Mouse (Mus musculus) thymus, postnatal 10 days (tissue): Measurements from ENCODE around the gene Golga5.

ENCODE experiments used
- DNase-seq, 2 experiments: peaks; one replicate each; pipeline ENCODE4 v3.0.0; 2021; ENCODE audit warnings: low spot score in 2 of 2

The Golga5 gene

GRCm38 (mm10) chr12:102511363-102511762, 42.4 kb downstream of the Golga5 start:
- no peak for DNase-seq

GRCm38 (mm10) chr12:102514151-102514550, 45.2 kb downstream of the Golga5 start:
- DNase-seq: no peak

GRCm38 (mm10) chr12:102514751-102515150, 45.8 kb downstream of the Golga5 start:
- DNase-seq: no peak

- no peak for DNase-seq
Observed at GRCm38 (mm10) chr12:102516151-102516550, 47.2 kb downstream of the Golga5 start.

- no peak for DNase-seq
Observed at GRCm38 (mm10) chr12:102517647-102518046, 48.7 kb downstream of the Golga5 start.

- DNase-seq: no peak
Observed at GRCm38 (mm10) chr12:102519929-102520720, 51.2 kb downstream of the Golga5 start.

- no peak for DNase-seq
Observed at GRCm38 (mm10) chr12:102521777-102522319, 52.9 kb downstream of the Golga5 start.

- no peak for DNase-seq
Observed at GRCm38 (mm10) chr12:102524216-102524615, 55.3 kb downstream of the Golga5 start.

- DNase-seq: no peak
Observed at GRCm38 (mm10) chr12:102524760-102525159, 55.8 kb downstream of the Golga5 start.

GRCm38 (mm10) chr12:102527989-102528388, 59.1 kb downstream of the Golga5 start:
- DNase-seq: no peak

GRCm38 (mm10) chr12:102535796-102536195, 66.9 kb downstream of the Golga5 start:
- no peak for DNase-seq

GRCm38 (mm10) chr12:102540278-102540677, 71.3 kb downstream of the Golga5 start:
- DNase-seq: no peak

GRCm38 (mm10) chr12:102541168-102541567, 72.2 kb downstream of the Golga5 start:
- DNase-seq: no peak

- DNase-seq: no peak
Observed at GRCm38 (mm10) chr12:102545122-102545521, 76.2 kb downstream of the Golga5 start.
